Mouse (Mus musculus) forebrain, embryonic 11.5 days (tissue): ENCODE measurements around the gene Tmem140. TPM values are rescaled to one million over a fixed set of nuclear protein-coding genes. Genes with fewer than 3 reads are reported as not detected.

Experiments used
- ATAC-seq: fragments of 200-750 bp; cut with Nextera tagmentation; replicated peaks from 2 replicates; pipeline ENCODE4 v1.8.0; 2017; ENCODE audit warnings: moderate TSS enrichment; ENCODE audit not compliant: low FRiP score
- DNase-seq: peaks from one replicate; pipeline ENCODE4 v3.0.0-alpha.2; 2017; ENCODE audit warnings: low spot score
- H3K27ac ChIP-seq: fragments of 300-500 bp; sonication (generic); 2 replicates; pipeline ENCODE4 v1.5.1; 2014; ENCODE audit warnings: low read depth, low read length
- H3K27me3 ChIP-seq: fragments of 300-500 bp; sonication (generic); 2 replicates; pipeline ENCODE4 v1.6.1; 2014; ENCODE audit warnings: mild to moderate bottlenecking, low read length, mixed read lengths; ENCODE audit not compliant: control insufficient read depth, insufficient read depth
- H3K36me3 ChIP-seq: fragments of 300-500 bp; sonication (generic); 2 replicates; pipeline ENCODE4 v1.6.1; 2014; ENCODE audit warnings: mild to moderate bottlenecking, low read length, moderate library complexity, mixed read lengths; ENCODE audit not compliant: control insufficient read depth, insufficient read depth
- H3K4me1 ChIP-seq: fragments of 300-500 bp; sonication (generic); replicated peaks from 2 replicates; pipeline ENCODE4 v1.6.1; 2014; ENCODE audit warnings: low read length, mixed read lengths; ENCODE audit not compliant: control insufficient read depth, insufficient read depth
- H3K4me2 ChIP-seq: fragments of 300-500 bp; sonication (generic); 2 replicates; pipeline ENCODE4 v1.6.1; 2014; ENCODE audit warnings: low read depth, mild to moderate bottlenecking, low read length, moderate library complexity, mixed read lengths; ENCODE audit not compliant: severe bottlenecking
- H3K4me3 ChIP-seq: fragments of 300-500 bp; sonication (generic); 2 replicates; pipeline ENCODE4 v1.5.1; 2014; ENCODE audit warnings: low read depth, low read length
- H3K9ac ChIP-seq: fragments of 300-500 bp; sonication (generic); 2 replicates; pipeline ENCODE4 v1.6.1; 2014; ENCODE audit warnings: low read length
- H3K9me3 ChIP-seq: fragments of 300-500 bp; sonication (generic); 2 replicates; pipeline ENCODE4 v1.6.1; 2016; ENCODE audit warnings: low read length, mixed read lengths; ENCODE audit not compliant: control insufficient read depth
- WGBS: fragments of 180-500 bp; shearing (Covaris S2); extraction: QIAGEN DNeasy Blood & Tissue Kit; methylation state at CpG from one replicate; pipeline ENCODE4 v1.1.7; 2014; 5-methylcytosine and 5-hydroxymethylcytosine counted together
- polyA plus RNA-seq: library from polyadenylated mRNA; unstranded; fragments of >200 nt; fragmentation: Nextera tagmentation; extraction: Ambion mirVana; gene quantifications from 2 replicates; pipeline ENCODE4 v1.2.1, GENCODE M21; 2014

Tmem140 gene
- polyA plus RNA-seq, 1 experiment from 2014 or later = 1.2 TPM

DNA sequence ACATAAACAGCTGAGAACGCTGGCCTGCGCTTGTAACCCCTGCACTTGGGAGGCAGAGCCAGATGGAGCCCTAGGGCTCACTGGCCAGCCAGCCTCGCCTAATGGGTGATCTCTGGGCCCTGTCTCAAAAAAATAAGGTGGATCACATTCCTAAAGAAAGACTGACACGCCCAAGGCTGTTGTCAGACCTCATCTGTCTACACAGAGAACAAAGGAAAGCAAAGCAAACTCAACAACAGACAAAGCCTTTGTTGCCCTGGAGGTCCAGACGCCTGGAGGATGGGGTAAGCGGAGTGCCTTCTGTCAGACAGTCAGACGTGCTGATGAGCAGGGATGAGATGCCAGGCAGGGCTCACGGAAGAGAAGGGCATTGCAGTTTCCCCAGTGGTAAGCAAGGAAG is 3.8 kb downstream of the Tmem140 start:
- 54% methylated on average over 8 of the region's 8 CpGs for WGBS
- H3K4me1 ChIP-seq = no peaks in the 10 kb centered on the region
- no peak for DNase-seq
- no peak for ATAC-seq
- no peak overlapping the region for H3K4me2 ChIP-seq
- H3K9ac ChIP-seq = no peak overlapping the region
- H3K4me3 ChIP-seq = no peak overlapping the region
- H3K27me3 ChIP-seq = no peaks in the 10 kb centered on the region
- no peaks in the 10 kb centered on the region for H3K9me3 ChIP-seq
- no peaks in the 10 kb centered on the region for H3K36me3 ChIP-seq
- no peak overlapping the region for H3K27ac ChIP-seq

DNA sequence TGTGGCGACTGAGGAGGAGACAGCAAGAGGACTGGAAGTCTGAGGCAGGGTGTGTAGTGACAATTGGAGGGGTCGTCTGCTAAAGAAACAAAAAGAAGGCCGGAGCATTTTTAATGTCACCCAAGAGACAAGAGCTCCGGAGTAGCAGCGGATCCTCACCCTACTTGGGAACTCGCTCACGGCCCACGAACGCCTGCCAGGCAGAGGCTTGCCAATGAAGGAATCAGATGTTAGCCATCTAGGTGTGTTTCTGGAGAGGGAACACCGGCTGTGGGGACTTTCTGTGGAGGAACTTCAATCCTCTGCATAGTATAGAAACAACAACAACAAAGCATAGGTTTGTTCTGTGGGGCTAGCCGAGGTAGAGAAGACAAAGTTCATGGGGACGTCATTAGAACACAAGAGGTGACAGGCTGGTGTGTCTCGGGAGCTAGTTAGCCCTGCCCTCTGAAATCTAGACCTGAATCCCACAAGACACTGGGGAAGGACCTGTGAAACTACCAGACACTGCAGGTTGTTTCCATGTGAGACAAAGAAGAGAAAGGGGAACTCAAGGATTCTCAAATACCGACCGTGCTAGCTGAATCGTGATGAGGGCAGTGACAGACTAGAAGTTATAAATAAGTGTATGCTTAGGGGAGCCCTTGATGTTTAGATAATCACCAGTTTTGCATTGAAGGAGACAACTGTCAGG is 4.5 kb downstream of the Tmem140 start:
- Histone ChIP-seq H3K27me3 (no peaks in the 10 kb centered on the region), H3K36me3 (no peaks in the 10 kb centered on the region), H3K27ac (no peak overlapping the region), H3K4me3 (no peak overlapping the region), H3K9me3 (no peaks in the 10 kb centered on the region), H3K9ac (no peak overlapping the region), H3K4me2 (no peak overlapping the region), H3K4me1 (no peaks in the 10 kb centered on the region)
- ATAC-seq (no peak), DNase-seq (no peak)
- WGBS = 83% methylated on average over 16 of the region's 16 CpGs

DNA sequence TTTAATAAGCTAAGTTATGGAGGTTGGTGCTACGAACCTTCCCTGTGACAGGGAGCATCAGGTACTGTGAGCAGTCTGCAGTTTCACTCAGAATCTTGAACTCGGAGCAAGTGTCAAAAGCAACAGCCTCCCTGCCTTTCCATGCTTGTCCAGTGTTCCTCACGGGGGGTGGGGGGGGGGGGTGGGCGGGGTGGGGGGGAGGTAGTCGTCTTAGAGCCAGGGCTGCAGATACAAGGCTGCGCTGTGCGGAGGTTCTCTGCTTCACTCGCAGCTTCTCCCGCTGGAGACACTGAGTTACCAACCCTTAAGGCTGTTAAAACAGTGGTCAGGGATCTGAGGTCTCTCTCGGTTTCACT is 5.0 kb downstream of the Tmem140 start:
- DNase-seq (no peak), ATAC-seq (no peak)
- Histone ChIP-seq H3K4me2 (no peak overlapping the region), H3K4me3 (no peak overlapping the region), H3K9me3 (no peaks in the 10 kb centered on the region), H3K27ac (no peak overlapping the region), H3K4me1 (no peaks in the 10 kb centered on the region), H3K36me3 (no peaks in the 10 kb centered on the region), H3K27me3 (no peaks in the 10 kb centered on the region), H3K9ac (no peak overlapping the region)
- WGBS = 78% methylated on average over 10 of the region's 10 CpGs

DNA sequence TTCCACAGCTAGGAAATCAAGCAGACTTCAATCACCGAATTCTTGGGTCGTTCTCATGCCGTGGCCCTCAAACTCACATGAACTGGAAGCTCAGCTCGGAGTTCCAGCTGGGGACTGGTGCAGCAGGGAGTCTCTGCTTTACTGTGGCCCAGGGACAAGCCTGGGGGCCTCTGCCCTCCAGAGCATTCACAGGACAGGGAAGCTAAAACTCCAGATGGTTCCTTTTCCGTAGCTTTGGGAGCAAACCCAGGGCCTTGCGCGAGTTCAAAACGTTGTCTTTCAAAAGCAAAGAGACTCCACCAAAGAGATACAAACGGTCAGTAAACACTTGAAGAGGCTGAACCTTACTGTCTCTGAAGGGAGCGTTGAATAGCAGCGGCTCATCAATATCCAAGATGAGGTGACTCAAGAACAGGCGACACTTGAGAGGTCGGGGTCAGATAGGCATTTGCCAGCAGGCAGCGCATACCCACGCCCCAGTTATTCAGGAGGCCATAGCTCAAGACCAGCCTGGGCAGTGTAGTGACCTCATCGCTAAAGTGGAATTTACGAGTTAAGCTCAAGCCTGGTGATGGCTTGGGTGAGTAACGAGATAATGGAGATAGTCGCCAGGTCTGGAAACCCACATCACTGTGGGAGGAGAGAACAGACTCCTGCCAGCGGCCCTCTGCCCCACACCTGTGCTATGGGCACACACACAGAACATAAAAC is 5.7 kb downstream of the Tmem140 start:
- Histone ChIP-seq H3K9me3 (no peaks in the 10 kb centered on the region), H3K36me3 (no peaks in the 10 kb centered on the region), H3K4me1 (no peaks in the 10 kb centered on the region), H3K9ac (no peak overlapping the region), H3K27me3 (no peaks in the 10 kb centered on the region), H3K4me2 (no peak overlapping the region), H3K27ac (no peak overlapping the region), H3K4me3 (no peak overlapping the region)
- ATAC-seq = no peak
- no peak for DNase-seq
- 90% methylated on average over 20 of the region's 20 CpGs for WGBS

DNA sequence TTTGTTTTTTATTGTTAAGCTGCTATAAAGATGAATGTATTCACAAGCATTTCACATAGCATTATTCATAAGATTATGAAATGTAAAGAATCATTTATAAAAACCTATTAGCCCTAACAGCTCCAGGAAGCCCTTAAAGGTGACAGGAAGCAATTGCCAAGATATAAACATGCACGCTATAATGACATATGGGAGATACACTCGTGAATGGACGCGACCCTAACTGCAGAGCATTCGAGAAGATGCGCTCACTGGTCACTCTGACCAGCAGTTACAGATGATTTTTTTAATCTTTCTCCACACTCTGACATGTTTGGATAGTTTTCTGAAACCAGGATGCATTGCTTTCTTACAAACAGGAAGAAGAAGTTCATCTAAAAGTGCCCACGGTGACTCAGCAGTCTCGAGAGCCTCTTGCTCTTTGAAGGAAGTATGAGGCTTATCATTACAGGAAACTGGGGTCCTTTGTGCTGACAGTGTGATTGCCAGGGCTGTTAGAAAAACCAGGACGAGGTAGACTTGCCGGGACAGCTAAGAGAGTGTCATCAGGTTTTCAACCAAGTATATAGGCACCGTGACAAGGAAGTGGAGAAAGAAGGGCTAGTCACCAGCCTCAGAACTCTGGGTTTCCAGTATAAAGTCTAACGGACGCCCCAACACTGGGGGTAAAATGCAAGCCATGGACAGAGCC is 6.4 kb downstream of the Tmem140 start:
- H3K27ac ChIP-seq = no peak overlapping the region
- DNase-seq (no peak), ATAC-seq (no peak)
- H3K27me3 ChIP-seq = no peaks in the 10 kb centered on the region
- H3K4me1 ChIP-seq = no peaks in the 10 kb centered on the region
- no peaks in the 10 kb centered on the region for H3K36me3 ChIP-seq
- no peak overlapping the region for H3K9ac ChIP-seq
- H3K9me3 ChIP-seq = no peaks in the 10 kb centered on the region
- WGBS = 84% methylated on average over 13 of the region's 13 CpGs
- no peak overlapping the region for H3K4me3 ChIP-seq
- no peak overlapping the region for H3K4me2 ChIP-seq

DNA sequence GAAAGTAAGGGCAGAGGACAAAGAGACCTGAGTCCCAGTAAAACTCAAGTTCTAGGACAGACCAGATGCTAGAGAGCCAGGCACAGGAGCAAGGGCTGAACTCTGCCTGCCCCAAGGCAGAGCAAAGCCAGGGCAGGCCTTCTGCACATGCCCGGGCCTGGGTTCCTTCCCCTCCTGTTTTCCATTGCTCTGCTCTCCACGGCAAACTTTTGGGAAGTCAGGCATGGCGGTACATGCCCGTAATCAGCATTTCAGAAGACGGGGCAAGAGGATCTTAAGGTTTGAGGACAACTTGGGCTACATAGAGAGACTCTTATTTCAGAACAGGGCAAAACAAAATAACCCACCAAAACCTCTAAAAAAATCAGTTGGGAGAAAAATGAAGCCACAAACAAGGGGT is 7.2 kb downstream of the Tmem140 start:
- H3K27ac ChIP-seq = no peak overlapping the region
- no peaks in the 10 kb centered on the region for H3K9me3 ChIP-seq
- no peak overlapping the region for H3K4me2 ChIP-seq
- H3K36me3 ChIP-seq = no peaks in the 10 kb centered on the region
- H3K4me1 ChIP-seq = no peaks in the 10 kb centered on the region
- ATAC-seq = no peak
- no peak for DNase-seq
- no peak overlapping the region for H3K9ac ChIP-seq
- H3K27me3 ChIP-seq = no peaks in the 10 kb centered on the region
- no peak overlapping the region for H3K4me3 ChIP-seq
- WGBS = 87% methylated on average over 5 of the region's 5 CpGs

DNA sequence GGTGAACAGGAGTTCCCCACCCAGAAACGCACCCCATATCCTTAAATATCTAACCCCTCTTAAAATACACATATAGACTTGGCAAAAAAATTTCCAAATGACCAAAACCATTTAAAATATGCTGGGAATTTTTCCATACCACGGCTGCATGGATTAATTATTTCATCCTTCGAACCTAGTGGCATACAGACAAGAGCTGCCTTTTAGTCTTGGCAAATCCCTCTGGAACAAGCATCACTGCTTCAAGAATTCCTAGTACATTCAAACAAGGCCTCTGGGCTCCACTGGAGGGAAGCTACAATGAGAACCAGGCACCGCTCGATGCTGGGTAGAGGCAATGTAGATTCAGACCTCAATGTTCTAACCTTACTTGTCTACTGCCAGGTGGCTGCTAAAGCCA is 7.8 kb downstream of the Tmem140 start:
- H3K36me3 ChIP-seq = no peaks in the 10 kb centered on the region
- no peak overlapping the region for H3K9ac ChIP-seq
- ATAC-seq (no peak), DNase-seq (no peak)
- no peaks in the 10 kb centered on the region for H3K4me1 ChIP-seq
- no peak overlapping the region for H3K27ac ChIP-seq
- no peaks in the 10 kb centered on the region for H3K9me3 ChIP-seq
- WGBS = 83% methylated on average over 5 of the region's 5 CpGs
- H3K27me3 ChIP-seq = no peaks in the 10 kb centered on the region
- no peak overlapping the region for H3K4me3 ChIP-seq
- no peak overlapping the region for H3K4me2 ChIP-seq

DNA sequence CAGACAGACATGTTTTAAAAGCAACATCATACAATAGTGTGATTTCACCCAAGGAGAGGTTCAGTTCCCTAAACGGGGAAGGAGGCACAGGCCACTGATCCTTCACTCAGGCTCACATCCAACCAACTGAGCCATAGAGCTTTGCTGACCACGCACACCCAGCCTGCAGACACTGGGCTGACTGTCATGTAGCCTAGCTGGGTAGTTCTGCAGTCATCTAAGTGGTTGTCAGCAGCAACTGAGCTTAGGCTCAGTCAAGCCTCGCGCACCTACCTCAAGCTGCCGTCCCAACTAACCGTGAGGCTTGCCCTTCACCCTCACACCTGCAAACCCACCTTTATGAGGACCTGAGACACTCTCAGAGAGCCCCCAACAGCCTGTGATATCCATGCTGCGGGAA is 9.0 kb downstream of the Tmem140 start:
- ATAC-seq (no peak), DNase-seq (no peak)
- Histone ChIP-seq H3K27ac (no peak overlapping the region), H3K4me1 (no peaks in the 10 kb centered on the region), H3K27me3 (no peaks in the 10 kb centered on the region), H3K4me2 (no peak overlapping the region), H3K36me3 (no peaks in the 10 kb centered on the region), H3K9me3 (no peaks in the 10 kb centered on the region), H3K9ac (no peak overlapping the region), H3K4me3 (no peak overlapping the region)
- 92% methylated on average over 7 of the region's 7 CpGs for WGBS
